Mouse (Mus musculus): ENCODE measurements around the gene Rapgef4.

- TF ChIP-seq POLR2A (IDR thresholded peaks at IDR 0.05; ENCODE audit: control insufficient read depth, low read depth, low read length) (no peak), CTCF (IDR thresholded peaks at IDR 0.05; ENCODE audit: control insufficient read depth, insufficient read depth, insufficient replicate concordance, low read depth, low read length) (no peak)
Observed at GRCm38 (mm10) chr2:72173010-72173409, 192.0 kb downstream of the Rapgef4 start.
